Mouse (Mus musculus) limb, embryonic 13.5 days (tissue): ENCODE measurements around the gene Nostrin. TPM values are rescaled to one million over a fixed set of nuclear protein-coding genes. Genes with fewer than 3 reads are reported as not detected.

ENCODE experiments used
- ATAC-seq: fragments of 200-750 bp; cut with Nextera tagmentation; 2 replicates; pipeline ENCODE4 v1.8.0; 2017; ENCODE audit warnings: low read depth, moderate number of reproducible peaks, moderate TSS enrichment; ENCODE audit not compliant: low FRiP score
- H3K27ac ChIP-seq: fragments of 300-500 bp; sonication (generic); 2 replicates; pipeline ENCODE4 v1.5.1; 2015; ENCODE audit warnings: inconsistent platforms, mild to moderate bottlenecking, moderate library complexity
- H3K27me3 ChIP-seq: fragments of 300-500 bp; sonication (generic); 2 replicates; pipeline ENCODE4 v1.6.1; 2015; ENCODE audit warnings: mild to moderate bottlenecking, inconsistent platforms
- H3K36me3 ChIP-seq: fragments of 300-500 bp; sonication (generic); 2 replicates; pipeline ENCODE4 v1.6.1; 2015; ENCODE audit warnings: inconsistent platforms, mild to moderate bottlenecking, moderate library complexity
- H3K4me1 ChIP-seq: fragments of 300-500 bp; sonication (generic); 2 replicates; pipeline ENCODE4 v1.6.1; 2015; ENCODE audit warnings: inconsistent platforms
- H3K4me2 ChIP-seq: fragments of 300-500 bp; sonication (generic); replicated peaks from 2 replicates; pipeline ENCODE4 v1.6.1; 2015; ENCODE audit warnings: inconsistent platforms, mild to moderate bottlenecking, moderate library complexity
- H3K4me3 ChIP-seq: fragments of 300-500 bp; sonication (generic); 2 replicates; pipeline ENCODE4 v1.5.1; 2015; ENCODE audit warnings: moderate library complexity, mild to moderate bottlenecking, inconsistent platforms
- H3K9ac ChIP-seq: fragments of 300-500 bp; sonication (generic); 2 replicates; pipeline ENCODE4 v1.6.1; 2015; ENCODE audit warnings: mild to moderate bottlenecking, inconsistent platforms
- H3K9me3 ChIP-seq: fragments of 300-500 bp; sonication (generic); 2 replicates; pipeline ENCODE4 v1.6.1; 2016; ENCODE audit warnings: inconsistent platforms
- WGBS: fragments of 180-500 bp; shearing (Covaris S2); methylation state at CpG from one replicate; pipeline ENCODE4 v1.1.7; 2015; 5-methylcytosine and 5-hydroxymethylcytosine counted together
- polyA plus RNA-seq: library from polyadenylated mRNA; unstranded; fragments of >200 nt; fragmentation: Nextera tagmentation; extraction: Ambion mirVana; gene quantifications from 2 replicates; pipeline ENCODE4 v1.2.1, GENCODE M21; 2015

Nostrin gene
- polyA plus RNA-seq, 1 experiment from 2014 or later, result 0.92 TPM

GRCm38 (mm10) chr2:69112609-69113008 is 23.0 kb upstream of the Nostrin start:
- H3K27me3 ChIP-seq, result no peaks in the 10 kb centered on the region
- no peak overlapping the region for H3K4me3 ChIP-seq
- peaks cover 5% of the 10 kb centered on the region; the same call in 1 of the 2 replicates for H3K9me3 ChIP-seq
- no peak overlapping the region for H3K27ac ChIP-seq
- no peak overlapping the region for H3K4me2 ChIP-seq
- no peak for ATAC-seq
- H3K4me1 ChIP-seq, result peaks cover 16% of the 10 kb centered on the region
- peaks cover 8% of the 10 kb centered on the region for H3K36me3 ChIP-seq
- no peak overlapping the region for H3K9ac ChIP-seq
- 87% methylated on average over 5 of the region's 5 CpGs for WGBS

GRCm38 (mm10) chr2:69113829-69114547 is 21.6 kb upstream of the Nostrin start:
- no peak for ATAC-seq
- H3K9me3 ChIP-seq, result peaks cover 5% of the 10 kb centered on the region; the same call in 1 of the 2 replicates
- H3K27ac ChIP-seq, result no peak overlapping the region
- H3K4me3 ChIP-seq, result no peak overlapping the region
- H3K9ac ChIP-seq, result no peak overlapping the region
- H3K4me1 ChIP-seq, result peaks cover 12% of the 10 kb centered on the region
- H3K4me2 ChIP-seq, result no peak overlapping the region
- peaks cover 8% of the 10 kb centered on the region for H3K36me3 ChIP-seq
- H3K27me3 ChIP-seq, result no peaks in the 10 kb centered on the region
- WGBS, result 84% methylated on average over 10 of the region's 10 CpGs

GRCm38 (mm10) chr2:69115921-69116320 is 19.7 kb upstream of the Nostrin start:
- Histone ChIP-seq H3K4me3 (no peak overlapping the region), H3K9me3 (peaks cover 5% of the 10 kb centered on the region; the same call in 1 of the 2 replicates), H3K9ac (no peak overlapping the region), H3K27me3 (no peaks in the 10 kb centered on the region), H3K36me3 (peaks cover 8% of the 10 kb centered on the region), H3K4me1 (no peaks in the 10 kb centered on the region), H3K27ac (no peak overlapping the region), H3K4me2 (no peak overlapping the region)
- ATAC-seq, result no peak
- WGBS, result 85% methylated on average over 3 of the region's 3 CpGs

DNA sequence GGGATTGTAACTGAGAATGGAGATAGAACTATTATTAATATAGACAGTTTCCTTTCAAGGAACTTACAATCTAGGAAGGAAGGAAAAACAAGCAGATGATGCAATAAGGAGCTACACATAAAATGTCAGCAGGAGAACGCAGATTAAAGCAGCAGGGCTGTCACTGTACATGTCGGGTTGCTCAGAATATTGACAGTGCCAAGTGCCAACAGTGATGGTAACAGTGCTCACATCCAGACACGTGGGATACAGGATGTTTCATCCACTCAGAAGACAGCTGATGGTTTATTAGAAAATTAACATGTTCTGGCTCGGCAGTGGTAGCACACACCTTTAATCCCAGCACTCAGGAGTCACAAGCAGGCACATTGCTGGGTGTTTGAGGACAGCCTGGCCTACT is 18.8 kb upstream of the Nostrin start:
- Histone ChIP-seq H3K27me3 (no peaks in the 10 kb centered on the region), H3K9me3 (peaks cover 5% of the 10 kb centered on the region; the same call in 1 of the 2 replicates), H3K36me3 (peaks cover 8% of the 10 kb centered on the region), H3K4me2 (no peak overlapping the region), H3K9ac (no peak overlapping the region), H3K4me1 (no peaks in the 10 kb centered on the region), H3K4me3 (no peak overlapping the region), H3K27ac (no peak overlapping the region)
- 62% methylated on average over 4 of the region's 4 CpGs for WGBS
- no peak for ATAC-seq

DNA sequence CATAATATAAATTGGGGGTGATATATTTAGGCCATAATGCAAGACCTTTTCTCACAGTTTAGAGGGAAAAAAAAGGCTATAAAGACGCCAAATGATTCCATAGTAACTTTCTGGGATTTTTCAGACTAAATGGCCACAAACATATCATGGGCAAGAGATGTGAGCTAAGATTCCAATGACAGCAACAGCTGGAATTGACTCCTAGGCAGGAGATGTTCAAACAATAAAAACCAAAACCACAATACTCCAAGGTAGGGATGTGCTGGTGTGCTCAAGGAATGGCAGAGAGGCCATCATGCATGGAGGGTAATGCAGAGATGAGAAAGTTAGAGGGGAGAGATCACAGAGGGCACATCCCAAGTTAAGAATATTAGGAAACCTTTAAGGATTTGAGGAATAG is 16.6 kb upstream of the Nostrin start:
- ATAC-seq, result no peak
- Histone ChIP-seq H3K4me1 (no peaks in the 10 kb centered on the region), H3K36me3 (peaks cover 8% of the 10 kb centered on the region), H3K4me3 (no peak overlapping the region), H3K27me3 (no peaks in the 10 kb centered on the region), H3K27ac (no peak overlapping the region), H3K9ac (no peak overlapping the region), H3K9me3 (peaks cover 5% of the 10 kb centered on the region; the same call in 1 of the 2 replicates), H3K4me2 (no peak overlapping the region)
- 87% methylated on average over 1 of the region's 1 CpGs for WGBS

GRCm38 (mm10) chr2:69119718-69120117 is 15.9 kb upstream of the Nostrin start:
- Histone ChIP-seq H3K4me3 (no peak overlapping the region), H3K9ac (no peak overlapping the region), H3K9me3 (peaks cover 5% of the 10 kb centered on the region; the same call in 1 of the 2 replicates), H3K27ac (no peak overlapping the region), H3K4me1 (no peaks in the 10 kb centered on the region), H3K4me2 (no peak overlapping the region), H3K27me3 (no peaks in the 10 kb centered on the region), H3K36me3 (peaks cover 8% of the 10 kb centered on the region)
- 19% methylated on average over 2 of the region's 2 CpGs for WGBS
- no peak for ATAC-seq

GRCm38 (mm10) chr2:69121681-69122080 is 13.9 kb upstream of the Nostrin start:
- no peak overlapping the region for H3K9ac ChIP-seq
- H3K4me3 ChIP-seq, result no peak overlapping the region
- H3K27ac ChIP-seq, result no peak overlapping the region
- no peaks in the 10 kb centered on the region for H3K4me1 ChIP-seq
- H3K27me3 ChIP-seq, result no peaks in the 10 kb centered on the region
- WGBS, result 86% methylated on average over 4 of the region's 4 CpGs
- H3K36me3 ChIP-seq, result no peaks in the 10 kb centered on the region
- no peak for ATAC-seq
- no peaks in the 10 kb centered on the region; the same call in 1 of the 2 replicates for H3K9me3 ChIP-seq
- H3K4me2 ChIP-seq, result no peak overlapping the region

- no peak overlapping the region for H3K4me2 ChIP-seq
- H3K9me3 ChIP-seq, result no peaks in the 10 kb centered on the region; the same call in 1 of the 2 replicates
- 69% methylated on average over 3 of the region's 3 CpGs for WGBS
- no peak for ATAC-seq
- H3K4me1 ChIP-seq, result peaks cover 8% of the 10 kb centered on the region; the same call in 1 of the 2 replicates
- no peak overlapping the region for H3K27ac ChIP-seq
- H3K9ac ChIP-seq, result no peak overlapping the region
- no peaks in the 10 kb centered on the region for H3K27me3 ChIP-seq
- no peak overlapping the region for H3K4me3 ChIP-seq
- H3K36me3 ChIP-seq, result no peaks in the 10 kb centered on the region
These were observed 10.2 kb upstream of the Nostrin start for GRCm38 (mm10) chr2:69125425-69125824.

GRCm38 (mm10) chr2:69128321-69128720 is 7.3 kb upstream of the Nostrin start:
- peaks cover 8% of the 10 kb centered on the region; the same call in 1 of the 2 replicates for H3K4me1 ChIP-seq
- H3K27ac ChIP-seq, result no peak overlapping the region
- H3K9ac ChIP-seq, result no peak overlapping the region
- no peak overlapping the region for H3K4me2 ChIP-seq
- ATAC-seq, result no peak
- no peaks in the 10 kb centered on the region; the same call in 1 of the 2 replicates for H3K9me3 ChIP-seq
- H3K36me3 ChIP-seq, result no peaks in the 10 kb centered on the region
- H3K4me3 ChIP-seq, result no peak overlapping the region
- H3K27me3 ChIP-seq, result no peaks in the 10 kb centered on the region
- 80% methylated on average over 7 of the region's 7 CpGs for WGBS

DNA sequence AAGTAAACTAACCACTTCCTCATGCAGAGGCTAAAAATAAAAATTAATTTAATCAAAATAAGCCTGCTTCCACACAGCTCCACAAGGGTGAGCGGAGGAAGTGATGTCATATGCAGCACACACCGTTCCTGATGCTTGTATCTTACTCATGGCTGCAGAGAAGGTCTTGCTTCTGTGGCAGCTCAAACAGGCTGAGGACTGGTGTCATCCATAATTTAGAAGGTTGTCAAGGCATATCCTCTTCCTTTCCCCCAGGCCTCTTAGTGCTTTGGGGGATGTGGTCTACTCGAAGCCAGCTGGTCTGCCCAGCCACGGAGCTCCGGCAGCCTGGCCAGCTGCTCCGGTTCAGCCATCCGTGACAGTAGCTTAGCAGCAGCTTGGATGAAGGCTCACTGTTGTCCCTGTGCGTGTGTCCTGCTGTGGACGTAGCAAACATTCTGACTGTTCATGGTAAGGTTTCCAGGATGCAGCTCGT is 6.6 kb upstream of the Nostrin start:
- Histone ChIP-seq H3K4me1 (peaks cover 8% of the 10 kb centered on the region; the same call in 1 of the 2 replicates), H3K9me3 (no peaks in the 10 kb centered on the region; the same call in 1 of the 2 replicates), H3K27ac (no peak overlapping the region), H3K4me3 (no peak overlapping the region), H3K4me2 (no peak overlapping the region), H3K9ac (no peak overlapping the region), H3K27me3 (no peaks in the 10 kb centered on the region), H3K36me3 (no peaks in the 10 kb centered on the region)
- peak; percentile 79 for ATAC-seq
- WGBS, result 65% methylated on average over 10 of the region's 10 CpGs

DNA sequence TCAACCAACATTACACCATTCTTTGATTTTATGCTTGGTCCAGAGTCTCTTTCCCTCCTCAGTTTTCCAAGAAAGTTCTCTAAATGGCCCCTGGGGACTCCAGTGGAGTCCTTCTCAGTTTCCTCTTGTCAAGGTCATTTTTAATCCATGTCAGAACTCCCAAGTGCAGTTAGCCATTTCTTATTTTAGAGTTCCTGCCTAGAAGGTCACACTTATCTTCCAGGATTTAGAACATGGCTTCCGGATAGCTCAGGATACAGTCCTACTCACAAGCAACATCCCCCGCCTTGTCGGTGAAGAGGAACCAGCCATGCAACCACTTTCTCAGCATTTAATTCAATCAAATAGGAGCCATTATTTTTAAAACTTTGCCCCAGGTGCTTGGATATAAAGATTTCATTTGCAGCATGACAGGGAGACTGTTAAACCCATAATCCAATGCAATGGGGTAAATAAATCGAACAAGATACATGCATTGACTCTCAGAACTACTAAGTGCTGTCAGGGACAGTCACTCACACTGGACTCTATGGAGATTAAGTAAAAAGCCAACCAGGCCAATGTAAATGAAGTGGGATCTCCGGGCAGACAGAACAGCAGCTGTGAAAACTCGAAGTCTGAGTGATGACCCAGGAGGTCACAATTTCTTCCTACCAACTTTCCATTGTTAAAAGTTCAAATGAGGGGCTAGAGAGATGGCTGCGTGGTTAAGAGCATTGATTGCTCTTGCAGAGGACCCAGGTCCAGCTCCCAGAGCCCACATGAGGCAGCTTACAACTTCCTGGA is 6.0 kb upstream of the Nostrin start:
- Histone ChIP-seq H3K36me3 (no peaks in the 10 kb centered on the region), H3K4me1 (peaks cover 8% of the 10 kb centered on the region; the same call in 1 of the 2 replicates), H3K4me2 (no peak overlapping the region), H3K9me3 (no peaks in the 10 kb centered on the region; the same call in 1 of the 2 replicates), H3K27ac (no peak overlapping the region), H3K27me3 (no peaks in the 10 kb centered on the region), H3K4me3 (no peak overlapping the region), H3K9ac (no peak overlapping the region)
- 69% methylated on average over 7 of the region's 7 CpGs for WGBS
- no peak for ATAC-seq

- WGBS, result 82% methylated on average over 3 of the region's 3 CpGs
- no peaks in the 10 kb centered on the region for H3K27me3 ChIP-seq
- no peak overlapping the region for H3K9ac ChIP-seq
- ATAC-seq, result no peak
- H3K9me3 ChIP-seq, result no peaks in the 10 kb centered on the region
- peaks cover 13% of the 10 kb centered on the region; the same call in 1 of the 2 replicates for H3K4me1 ChIP-seq
- no peak overlapping the region for H3K4me2 ChIP-seq
- H3K36me3 ChIP-seq, result no peaks in the 10 kb centered on the region
- H3K4me3 ChIP-seq, result no peak overlapping the region
- H3K27ac ChIP-seq, result no peak overlapping the region
These were observed 3.6 kb upstream of the Nostrin start for GRCm38 (mm10) chr2:69132046-69132445.
